Mouse (Mus musculus) neural tube, embryonic 14.5 days (tissue): ENCODE results near the gene Osbpl9. TPM values are rescaled to one million over a fixed set of nuclear protein-coding genes. Genes with fewer than 3 reads are reported as not detected.

Experiments used
- ATAC-seq: fragments of 200-750 bp; cut with Nextera tagmentation; 2 replicates; pipeline ENCODE4 v1.8.0; 2017; ENCODE audit warnings: low read depth, mild to moderate bottlenecking, moderate TSS enrichment, moderate library complexity
- H3K27ac ChIP-seq: fragments of 300-500 bp; sonication (generic); 2 replicates; pipeline ENCODE4 v1.5.1; 2014; ENCODE audit warnings: low read depth, mild to moderate bottlenecking, control low read depth, low read length, moderate library complexity, mixed read lengths
- H3K27me3 ChIP-seq: fragments of 300-500 bp; sonication (generic); 2 replicates; pipeline ENCODE4 v1.6.1; 2014; ENCODE audit warnings: low read length; ENCODE audit not compliant: control insufficient read depth, insufficient read depth
- H3K36me3 ChIP-seq: fragments of 300-500 bp; sonication (generic); 2 replicates; pipeline ENCODE4 v1.6.1; 2014; ENCODE audit warnings: low read length, mixed read lengths; ENCODE audit not compliant: control insufficient read depth, insufficient read depth
- H3K4me1 ChIP-seq: fragments of 300-500 bp; sonication (generic); 2 replicates; pipeline ENCODE4 v1.6.1; 2014; ENCODE audit warnings: low read length; ENCODE audit not compliant: control insufficient read depth, insufficient read depth
- H3K4me2 ChIP-seq: fragments of 300-500 bp; sonication (generic); 2 replicates; pipeline ENCODE4 v1.6.1; 2014; ENCODE audit warnings: mild to moderate bottlenecking, low read depth, low read length, control low read depth
- H3K4me3 ChIP-seq: fragments of 300-500 bp; sonication (generic); 2 replicates; pipeline ENCODE4 v1.5.1; 2014; ENCODE audit warnings: low read depth, low read length, control low read depth, mixed read lengths
- H3K9ac ChIP-seq: fragments of 300-500 bp; sonication (generic); replicated peaks from 2 replicates; pipeline ENCODE4 v1.6.1; 2014; ENCODE audit warnings: low read depth, mild to moderate bottlenecking, control low read depth, low read length, mixed read lengths
- H3K9me3 ChIP-seq: fragments of 300-500 bp; sonication (generic); 2 replicates; pipeline ENCODE4 v1.6.1; 2016; ENCODE audit warnings: low read length; ENCODE audit not compliant: control insufficient read depth
- WGBS: fragments of 180-500 bp; shearing (Covaris S2); extraction: QIAGEN DNeasy Blood & Tissue Kit; methylation state at CpG from one replicate; pipeline ENCODE4 v1.1.7; 2014; 5-methylcytosine and 5-hydroxymethylcytosine counted together
- polyA plus RNA-seq: library from polyadenylated mRNA; unstranded; fragments of >200 nt; fragmentation: Nextera tagmentation; extraction: Ambion mirVana; gene quantifications from 2 replicates; pipeline ENCODE4 v1.2.1, GENCODE M21; 2014

Gene Osbpl9
- polyA plus RNA-seq, 1 experiment from 2014 or later: 89.2 TPM

DNA sequence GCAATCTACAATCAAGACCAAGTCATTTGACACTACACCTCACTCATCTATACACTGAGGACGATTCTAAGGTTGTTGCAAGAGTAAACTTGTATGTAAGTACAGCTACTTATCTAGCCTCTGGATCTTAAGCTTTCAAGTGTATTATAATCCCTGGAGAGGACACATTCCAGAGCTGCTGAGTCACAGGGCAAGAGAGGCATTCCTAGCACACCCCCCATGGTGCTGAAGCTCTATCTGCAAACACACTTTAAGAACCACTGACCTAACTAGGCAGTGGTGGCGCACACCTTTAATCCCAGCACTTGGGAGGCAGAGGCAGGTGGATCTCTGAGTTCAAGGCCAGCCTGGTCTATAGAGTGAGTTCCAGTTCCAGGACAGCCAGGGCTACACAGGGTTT lies 51.9 kb downstream of the Osbpl9 start:
- H3K9ac ChIP-seq: no peak overlapping the region
- no peaks in the 10 kb centered on the region for H3K36me3 ChIP-seq
- H3K4me2 ChIP-seq: no peak overlapping the region
- H3K9me3 ChIP-seq: no peaks in the 10 kb centered on the region
- H3K27me3 ChIP-seq: no peaks in the 10 kb centered on the region
- no peak for ATAC-seq
- no peak overlapping the region for H3K4me3 ChIP-seq
- 87% methylated on average over 2 of the region's 2 CpGs for WGBS
- H3K4me1 ChIP-seq: peaks cover 2% of the 10 kb centered on the region; the same call in 1 of the 2 replicates
- no peak overlapping the region for H3K27ac ChIP-seq

DNA sequence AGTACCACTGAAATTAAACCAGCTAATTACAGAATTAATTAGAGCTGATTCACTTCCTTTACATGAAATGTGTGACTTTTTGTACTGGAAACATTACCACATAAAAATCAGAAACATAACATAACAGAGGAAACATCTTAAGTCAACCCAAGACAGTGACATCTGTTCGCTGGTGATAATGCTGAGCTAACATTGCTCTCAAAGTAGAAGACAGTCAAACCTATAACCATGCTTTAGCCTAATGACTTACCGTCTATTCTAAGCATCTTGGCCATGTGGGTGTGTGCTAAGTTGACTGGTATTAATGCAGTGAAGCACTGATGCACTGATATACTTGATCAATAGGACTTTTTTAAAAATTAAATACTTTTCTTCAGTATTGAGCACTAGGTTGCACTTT lies 52.7 kb downstream of the Osbpl9 start:
- no peak overlapping the region for H3K27ac ChIP-seq
- no peaks in the 10 kb centered on the region for H3K36me3 ChIP-seq
- no peak for ATAC-seq
- no peak overlapping the region for H3K4me3 ChIP-seq
- H3K4me1 ChIP-seq: peaks cover 2% of the 10 kb centered on the region; the same call in 1 of the 2 replicates
- H3K4me2 ChIP-seq: no peak overlapping the region
- no peak overlapping the region for H3K9ac ChIP-seq
- H3K9me3 ChIP-seq: no peaks in the 10 kb centered on the region
- no peaks in the 10 kb centered on the region for H3K27me3 ChIP-seq
- 79% methylated on average over 2 of the region's 2 CpGs for WGBS

DNA sequence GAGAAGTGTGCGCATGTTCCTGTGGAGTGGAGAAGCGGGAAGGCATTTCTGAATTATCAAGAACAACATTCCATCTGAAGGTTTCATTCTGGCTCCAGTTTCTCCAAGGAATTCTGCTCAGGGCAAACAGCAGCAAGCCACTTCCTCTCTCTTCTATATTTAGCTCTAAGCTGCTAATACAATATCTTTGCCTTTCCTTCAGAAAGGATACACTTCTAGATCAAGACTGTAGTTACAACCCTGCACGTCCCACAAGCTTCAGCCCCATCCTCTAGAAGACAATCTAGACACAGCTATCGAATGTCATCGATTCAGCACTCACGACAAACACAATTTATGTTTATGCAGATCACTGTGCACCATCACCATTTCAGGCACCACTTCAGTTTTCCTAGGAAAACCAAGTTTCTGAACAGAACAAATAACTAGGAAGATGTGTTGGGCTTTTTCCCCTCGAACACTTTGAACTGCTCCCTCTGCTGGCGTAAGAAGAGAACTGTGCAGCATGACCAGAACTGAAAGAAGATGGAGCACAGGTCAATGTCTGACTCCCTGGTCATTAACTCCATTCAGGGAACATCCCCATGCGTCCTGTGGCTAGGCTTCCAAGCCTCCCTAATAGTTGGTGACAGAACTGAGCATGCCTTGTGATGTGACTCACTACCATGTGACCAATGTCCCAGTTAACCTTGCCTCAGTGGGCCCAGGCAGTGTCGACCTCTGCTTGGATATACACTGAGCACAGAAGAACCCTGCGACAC lies 54.6 kb downstream of the Osbpl9 start:
- H3K9ac ChIP-seq: no peak overlapping the region
- no peak overlapping the region for H3K4me3 ChIP-seq
- peak; percentile 54; the same call in 1 of the 2 replicates for ATAC-seq
- WGBS: 58% methylated on average over 11 of the region's 11 CpGs
- H3K4me2 ChIP-seq: no peak overlapping the region
- H3K27ac ChIP-seq: no peak overlapping the region
- no peaks in the 10 kb centered on the region for H3K9me3 ChIP-seq
- H3K27me3 ChIP-seq: no peaks in the 10 kb centered on the region
- no peaks in the 10 kb centered on the region for H3K36me3 ChIP-seq
- no peaks in the 10 kb centered on the region for H3K4me1 ChIP-seq

DNA sequence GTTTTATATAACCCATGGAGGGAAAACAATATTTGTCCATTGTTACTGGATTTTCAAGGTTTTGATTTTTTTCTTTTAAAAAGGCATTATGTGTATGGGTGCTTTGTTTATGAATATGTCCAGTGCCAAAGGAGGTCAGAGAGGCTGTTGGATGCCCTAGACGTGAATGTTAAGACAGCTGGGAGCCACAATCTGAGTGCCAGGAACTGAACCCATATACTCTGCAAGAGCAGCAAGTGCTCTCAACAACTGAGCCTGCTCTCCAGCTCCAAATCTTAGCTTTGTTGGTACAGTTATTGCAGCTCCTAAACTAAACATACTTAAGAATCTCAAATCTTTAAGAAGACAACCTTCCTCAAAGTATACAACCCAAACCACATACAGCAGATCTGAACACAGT lies 59.0 kb downstream of the Osbpl9 start:
- no peak overlapping the region for H3K4me3 ChIP-seq
- 71% methylated on average over 1 of the region's 1 CpGs for WGBS
- no peak overlapping the region for H3K27ac ChIP-seq
- ATAC-seq: no peak
- no peak overlapping the region for H3K4me2 ChIP-seq
- H3K4me1 ChIP-seq: no peaks in the 10 kb centered on the region
- no peak overlapping the region for H3K9ac ChIP-seq
- no peaks in the 10 kb centered on the region for H3K36me3 ChIP-seq
- H3K27me3 ChIP-seq: no peaks in the 10 kb centered on the region
- no peaks in the 10 kb centered on the region for H3K9me3 ChIP-seq

DNA sequence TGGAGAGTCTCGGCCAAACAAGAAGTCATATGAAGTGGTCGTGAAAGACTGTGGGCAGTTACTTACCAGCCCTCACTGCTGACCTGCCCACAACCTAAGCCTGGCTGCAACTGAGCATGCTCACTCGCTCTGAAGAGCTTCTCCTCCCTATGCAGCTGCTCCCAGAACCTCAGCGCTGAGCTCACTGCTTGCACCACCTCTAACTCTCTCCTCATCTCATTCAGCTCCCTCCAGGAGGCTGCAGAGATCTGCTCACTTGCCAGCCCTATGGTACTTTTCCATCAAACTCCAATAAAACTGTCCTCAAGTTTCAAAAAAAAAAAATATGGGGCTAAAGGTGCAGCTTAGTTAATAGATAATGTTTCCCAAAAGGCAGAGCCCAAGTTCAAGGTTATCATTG lies 63.5 kb downstream of the Osbpl9 start:
- Histone ChIP-seq H3K27me3 (no peaks in the 10 kb centered on the region), H3K9ac (no peak overlapping the region), H3K4me3 (no peak overlapping the region), H3K36me3 (no peaks in the 10 kb centered on the region), H3K9me3 (no peaks in the 10 kb centered on the region), H3K27ac (no peak overlapping the region), H3K4me2 (no peak overlapping the region), H3K4me1 (no peaks in the 10 kb centered on the region)
- ATAC-seq: peak; percentile 14; the same call in 1 of the 2 replicates
- WGBS: 46% methylated on average over 4 of the region's 4 CpGs

DNA sequence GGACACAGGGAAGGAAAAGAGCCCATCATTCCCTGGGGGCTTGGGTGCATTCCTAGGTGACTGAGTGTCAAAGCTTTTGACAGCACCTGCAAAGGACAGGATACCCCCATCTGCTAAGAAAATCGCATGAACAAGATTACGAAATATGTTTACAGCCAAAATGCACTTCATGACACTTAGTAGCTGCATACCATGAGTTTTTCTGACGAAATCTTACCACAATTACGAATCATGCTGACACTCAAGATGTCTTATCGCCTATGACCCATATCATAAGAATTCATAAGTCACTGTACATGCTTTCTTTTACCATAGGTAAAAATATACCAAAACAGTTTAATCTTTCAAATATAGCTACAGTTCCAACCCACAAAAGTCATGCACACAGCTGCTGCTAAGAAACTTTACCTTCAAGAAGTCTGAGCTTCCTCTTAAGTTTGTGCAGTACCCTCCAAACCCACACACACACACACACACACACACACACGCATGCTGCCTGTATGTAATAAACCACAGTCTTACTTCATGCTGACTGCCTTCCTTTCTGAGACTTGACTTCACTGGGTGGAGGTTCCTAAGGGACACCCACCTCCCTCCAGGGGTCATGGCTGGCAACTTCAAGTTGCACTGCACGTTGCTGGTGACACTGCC lies 65.5 kb downstream of the Osbpl9 start:
- no peak overlapping the region for H3K27ac ChIP-seq
- no peaks in the 10 kb centered on the region; the same call in 1 of the 2 replicates for H3K36me3 ChIP-seq
- H3K4me3 ChIP-seq: no peak overlapping the region
- no peaks in the 10 kb centered on the region for H3K27me3 ChIP-seq
- H3K4me2 ChIP-seq: no peak overlapping the region
- WGBS: 89% methylated on average over 7 of the region's 7 CpGs
- no peaks in the 10 kb centered on the region for H3K4me1 ChIP-seq
- no peak overlapping the region for H3K9ac ChIP-seq
- H3K9me3 ChIP-seq: no peaks in the 10 kb centered on the region
- ATAC-seq: no peak

DNA sequence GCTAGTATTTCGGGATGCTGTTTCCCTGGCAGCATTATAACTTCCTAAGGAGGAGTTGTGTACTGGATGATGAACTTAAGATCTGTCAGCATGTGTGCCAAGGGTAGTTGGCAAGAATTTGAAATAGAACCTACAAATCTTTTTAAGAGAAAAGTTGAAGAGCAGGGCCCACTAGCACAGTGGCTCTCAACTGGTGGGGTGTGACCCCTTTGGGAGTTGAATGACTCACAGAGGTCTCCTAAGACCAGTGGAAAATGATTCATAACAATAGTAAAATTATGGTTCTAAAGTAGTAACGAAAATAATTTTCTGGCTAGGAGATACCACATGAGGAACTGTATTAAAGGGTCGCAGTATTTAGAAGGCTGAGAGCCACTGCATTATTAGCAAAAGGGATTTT lies 67.1 kb downstream of the Osbpl9 start:
- ATAC-seq: no peak
- Histone ChIP-seq H3K9me3 (no peaks in the 10 kb centered on the region), H3K4me3 (no peak overlapping the region), H3K36me3 (peaks cover 4% of the 10 kb centered on the region), H3K27me3 (no peaks in the 10 kb centered on the region), H3K4me1 (no peaks in the 10 kb centered on the region), H3K9ac (no peak overlapping the region), H3K27ac (no peak overlapping the region), H3K4me2 (no peak overlapping the region)
- 89% methylated on average over 3 of the region's 3 CpGs for WGBS

DNA sequence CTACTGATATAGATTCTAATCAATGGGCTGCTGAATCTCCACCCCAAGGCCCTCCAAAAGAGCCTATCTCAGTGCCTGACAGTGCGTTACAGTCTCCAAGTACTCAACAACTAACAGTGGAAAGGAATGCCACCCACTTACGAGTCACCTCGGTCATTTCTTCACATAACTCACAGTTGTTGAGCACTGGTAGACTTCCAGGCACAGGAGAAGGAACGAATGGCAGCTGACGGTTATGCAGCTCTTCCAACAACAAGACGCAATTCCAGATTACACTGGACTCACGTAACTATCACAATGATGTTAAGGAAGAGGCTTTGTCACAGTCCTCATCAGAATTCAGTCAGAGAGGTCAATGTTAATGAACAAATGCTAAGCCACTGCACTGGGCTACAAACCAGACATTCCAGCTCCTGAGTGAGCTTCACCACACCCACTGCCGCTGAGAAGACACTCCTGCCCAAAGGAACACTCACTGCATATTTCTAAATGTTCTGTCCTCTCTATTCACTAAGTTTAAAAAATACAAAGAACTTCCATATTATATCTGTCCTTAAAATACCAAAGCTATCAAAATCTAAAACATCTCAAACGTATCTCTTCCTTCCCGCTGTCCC lies 70.7 kb downstream of the Osbpl9 start:
- peaks cover 4% of the 10 kb centered on the region for H3K36me3 ChIP-seq
- ATAC-seq: no peak
- no peaks in the 10 kb centered on the region for H3K27me3 ChIP-seq
- H3K27ac ChIP-seq: no peak overlapping the region
- no peaks in the 10 kb centered on the region for H3K9me3 ChIP-seq
- no peak overlapping the region for H3K4me2 ChIP-seq
- no peak overlapping the region for H3K4me3 ChIP-seq
- WGBS: 94% methylated on average over 10 of the region's 10 CpGs
- H3K4me1 ChIP-seq: 0 out of 2 replicates have a peak, but pooled peaks cover 2% of the 10 kb centered on the region
- H3K9ac ChIP-seq: no peak overlapping the region

DNA sequence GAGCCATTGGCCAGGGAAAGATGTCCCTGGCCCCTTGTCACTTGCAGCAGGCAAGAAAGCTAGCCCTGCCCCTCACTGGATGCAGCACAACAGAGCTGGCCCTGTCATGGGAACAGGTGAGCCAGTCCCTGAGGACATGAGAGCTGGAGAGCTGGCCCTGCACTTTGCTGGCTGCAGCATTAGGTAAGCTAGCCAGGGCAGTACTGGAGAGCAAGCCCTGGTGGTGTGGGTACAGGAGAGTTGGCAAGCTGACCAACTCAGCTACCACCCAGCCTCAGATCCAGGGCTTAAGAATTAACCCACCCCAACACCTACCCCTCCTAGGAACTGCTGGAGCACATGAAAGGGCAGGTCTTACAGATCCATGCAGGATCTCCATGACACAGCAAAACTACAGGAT lies 73.1 kb downstream of the Osbpl9 start:
- Histone ChIP-seq H3K27me3 (no peaks in the 10 kb centered on the region), H3K9me3 (no peaks in the 10 kb centered on the region), H3K9ac (no peak overlapping the region), H3K27ac (no peak overlapping the region), H3K36me3 (peaks cover 4% of the 10 kb centered on the region), H3K4me2 (no peak overlapping the region), H3K4me1 (0 out of 2 replicates have a peak, but pooled peaks cover 2% of the 10 kb centered on the region), H3K4me3 (no peak overlapping the region)
- ATAC-seq: no peak
